Mouse (Mus musculus): Measurements from ENCODE around the gene Acot1.

GRCm38 (mm10) chr12:83981615-83982014 is 27.7 kb upstream of the Acot1 start:
- TF ChIP-seq POLR2A (IDR thresholded peaks at IDR 0.05; ENCODE audit: low read depth, low read length): no peak
- no peak for TF ChIP-seq CTCF (IDR thresholded peaks at IDR 0.05; ENCODE audit: extremely low read depth, insufficient read depth, insufficient read length, insufficient replicate concordance)

Measured in spleen, adult 2 months (tissue).